Mouse (Mus musculus) hindbrain, postnatal 0 days (tissue): ENCODE results near the gene Adk. TPM values are rescaled to one million over a fixed set of nuclear protein-coding genes. Genes with fewer than 3 reads are reported as not detected.

Experiments used
- ATAC-seq: fragments of 200-750 bp; cut with Nextera tagmentation; 2 replicates; pipeline ENCODE4 v1.8.0; 2017; ENCODE audit warnings: mild to moderate bottlenecking, moderate TSS enrichment, moderate library complexity
- DNase-seq: peaks from one replicate; pipeline ENCODE4 v3.0.0-alpha.2; 2015; ENCODE audit warnings: low spot score
- H3K27ac ChIP-seq: fragments of 300-500 bp; sonication (generic); 2 replicates; pipeline ENCODE4 v1.5.1; 2014; ENCODE audit warnings: mild to moderate bottlenecking
- H3K27me3 ChIP-seq: fragments of 300-500 bp; sonication (generic); 2 replicates; pipeline ENCODE4 v1.6.1; 2014; ENCODE audit warnings: low read length, mixed read lengths; ENCODE audit not compliant: insufficient read depth
- H3K36me3 ChIP-seq: fragments of 300-500 bp; sonication (generic); 2 replicates; pipeline ENCODE4 v1.6.1; 2014; ENCODE audit warnings: low read length, mixed read lengths; ENCODE audit not compliant: insufficient read depth
- H3K4me1 ChIP-seq: fragments of 300-500 bp; sonication (generic); 2 replicates; pipeline ENCODE4 v1.6.1; 2014; ENCODE audit warnings: antibody characterized with exemption, low read length, mixed read lengths; ENCODE audit not compliant: insufficient read depth
- H3K4me2 ChIP-seq: fragments of 300-500 bp; sonication (generic); 2 replicates; pipeline ENCODE4 v1.6.1; 2014; ENCODE audit warnings: low read depth, mild to moderate bottlenecking, low read length, moderate library complexity, mixed read lengths
- H3K4me3 ChIP-seq: fragments of 300-500 bp; sonication (generic); 2 replicates; pipeline ENCODE4 v1.5.1; 2014; ENCODE audit warnings: low read length
- H3K9ac ChIP-seq: fragments of 300-500 bp; sonication (generic); replicated peaks from 2 replicates; pipeline ENCODE4 v1.6.1; 2014; ENCODE audit warnings: mild to moderate bottlenecking, low read length, moderate library complexity, mixed read lengths
- H3K9me3 ChIP-seq: fragments of 300-500 bp; sonication (generic); 2 replicates; pipeline ENCODE4 v1.6.1; 2016; ENCODE audit warnings: low read length, mixed read lengths
- CTCF ChIP-seq: IDR thresholded peaks from 2 replicates; pipeline ENCODE4 v1.5.1; 2016; ENCODE audit warnings: antibody characterized with exemption, control low read depth, low read depth
- WGBS: fragments of 180-500 bp; shearing (Covaris S2); extraction: QIAGEN DNeasy Blood & Tissue Kit; methylation state at CpG from one replicate; pipeline ENCODE4 v1.1.7; 2014; 5-methylcytosine and 5-hydroxymethylcytosine counted together
- polyA plus RNA-seq: library from polyadenylated mRNA; unstranded; fragments of >200 nt; fragmentation: Nextera tagmentation; extraction: Ambion mirVana; gene quantifications from 2 replicates; pipeline ENCODE4 v1.2.1, GENCODE M21; 2015
- total RNA-seq: library from RNA; depleted of rRNA; stranded (reverse); fragments of >200 nt; gene quantifications from 2 replicates; pipeline ENCODE4 v1.2.3, GENCODE M21; 2014; rRNA removed

Gene Adk
- total RNA-seq (21.4 and 27.4 TPM in 2 replicates), polyA plus RNA-seq (63.5 and 65.2 TPM in 2 replicates)

- ATAC-seq: peak; percentile 98
- H3K4me1 ChIP-seq: no peaks in the 10 kb centered on the region
- DNase-seq: peak; percentile 96
- H3K9me3 ChIP-seq: no peaks in the 10 kb centered on the region
- H3K4me3 ChIP-seq: peak within 1 kb of the TSS; percentile 96
- no peaks in the 10 kb centered on the region for H3K27me3 ChIP-seq
- under 1% methylated on average over 48 of the region's 48 CpGs for WGBS
- H3K27ac ChIP-seq: peak within 1 kb of the TSS; percentile 91
- TF ChIP-seq CTCF: no peak
- H3K4me2 ChIP-seq: peak within 1 kb of the TSS; percentile 71
- H3K9ac ChIP-seq: peak within 1 kb of the TSS; percentile 90
- H3K36me3 ChIP-seq: no peaks in the 10 kb centered on the region
Observed at GRCm38 (mm10) chr14:21052112-21052780, at the start of gene Adk, which contains the start of gene Ap3m1. Adk (plus strand) TSS chr14:21052574. Ap3m1 (minus strand) TSS chr14:21052508.

GRCm38 (mm10) chr14:21013800-21014334, 38.5 kb upstream of the Adk start:
- WGBS: 88% methylated on average over 5 of the region's 5 CpGs
- DNase-seq (no peak), ATAC-seq (no peak)
- Histone ChIP-seq H3K9me3 (no peaks in the 10 kb centered on the region), H3K4me1 (no peaks in the 10 kb centered on the region), H3K4me2 (no peak overlapping the region), H3K27ac (no peak overlapping the region), H3K36me3 (0 out of 2 replicates have a peak, but pooled peaks cover 6% of the 10 kb centered on the region), H3K4me3 (no peak overlapping the region), H3K9ac (no peak overlapping the region), H3K27me3 (no peaks in the 10 kb centered on the region)
- TF ChIP-seq CTCF: no peak

GRCm38 (mm10) chr14:21017871-21018270, 34.5 kb upstream of the Adk start:
- Histone ChIP-seq H3K36me3 (0 out of 2 replicates have a peak, but pooled peaks cover 9% of the 10 kb centered on the region), H3K9me3 (no peaks in the 10 kb centered on the region), H3K27me3 (no peaks in the 10 kb centered on the region), H3K4me2 (no peak overlapping the region), H3K4me1 (no peaks in the 10 kb centered on the region), H3K9ac (no peak overlapping the region), H3K4me3 (no peak overlapping the region), H3K27ac (no peak overlapping the region)
- no peak for DNase-seq
- WGBS: 87% methylated on average over 5 of the region's 5 CpGs
- no peak for TF ChIP-seq CTCF
- no peak for ATAC-seq

GRCm38 (mm10) chr14:21018977-21019376, 33.4 kb upstream of the Adk start:
- peak; percentile 71 for TF ChIP-seq CTCF
- DNase-seq (peak; percentile 87), ATAC-seq (peak; percentile 84)
- H3K36me3 ChIP-seq: 0 out of 2 replicates have a peak, but pooled peaks cover 9% of the 10 kb centered on the region
- whole genome bisulfite sequencing: 31% methylated on average over 3 of the region's 3 CpGs
- H3K27me3 ChIP-seq: no peaks in the 10 kb centered on the region
- H3K4me1 ChIP-seq: no peaks in the 10 kb centered on the region
- H3K4me3 ChIP-seq: no peak overlapping the region
- no peaks in the 10 kb centered on the region for H3K9me3 ChIP-seq
- no peak overlapping the region for H3K4me2 ChIP-seq
- no peak overlapping the region for H3K27ac ChIP-seq
- no peak overlapping the region for H3K9ac ChIP-seq

- peak; percentile 12 for DNase-seq
Observed at GRCm38 (mm10) chr14:21020435-21020834, 31.9 kb upstream of the Adk start.

GRCm38 (mm10) chr14:21027542-21027941, 24.8 kb upstream of the Adk start:
- Histone ChIP-seq H3K36me3 (peaks cover 24% of the 10 kb centered on the region), H3K9ac (no peak overlapping the region), H3K4me1 (no peaks in the 10 kb centered on the region), H3K27me3 (no peaks in the 10 kb centered on the region), H3K4me3 (no peak overlapping the region), H3K27ac (no peak overlapping the region), H3K4me2 (no peak overlapping the region), H3K9me3 (no peaks in the 10 kb centered on the region)
- no peak for TF ChIP-seq CTCF
- DNase-seq: no peak
- no peak for ATAC-seq

More at GRCm38 (mm10) chr14:21020435-21020834, 31.9 kb upstream of the Adk start:
- Histone ChIP-seq H3K27ac (no peak overlapping the region), H3K4me2 (no peak overlapping the region), H3K4me3 (no peak overlapping the region), H3K36me3 (0 out of 2 replicates have a peak, but pooled peaks cover 7% of the 10 kb centered on the region), H3K9me3 (no peaks in the 10 kb centered on the region), H3K27me3 (no peaks in the 10 kb centered on the region), H3K4me1 (no peaks in the 10 kb centered on the region), H3K9ac (no peak overlapping the region)
- no peak for TF ChIP-seq CTCF
- peak; percentile 46; the same call in 1 of the 2 replicates for ATAC-seq
- 73% methylated on average over 8 of the region's 8 CpGs for WGBS
